Comparison of ENCODE assay signal across 8 mouse cellular contexts in the genomic region with DNA sequence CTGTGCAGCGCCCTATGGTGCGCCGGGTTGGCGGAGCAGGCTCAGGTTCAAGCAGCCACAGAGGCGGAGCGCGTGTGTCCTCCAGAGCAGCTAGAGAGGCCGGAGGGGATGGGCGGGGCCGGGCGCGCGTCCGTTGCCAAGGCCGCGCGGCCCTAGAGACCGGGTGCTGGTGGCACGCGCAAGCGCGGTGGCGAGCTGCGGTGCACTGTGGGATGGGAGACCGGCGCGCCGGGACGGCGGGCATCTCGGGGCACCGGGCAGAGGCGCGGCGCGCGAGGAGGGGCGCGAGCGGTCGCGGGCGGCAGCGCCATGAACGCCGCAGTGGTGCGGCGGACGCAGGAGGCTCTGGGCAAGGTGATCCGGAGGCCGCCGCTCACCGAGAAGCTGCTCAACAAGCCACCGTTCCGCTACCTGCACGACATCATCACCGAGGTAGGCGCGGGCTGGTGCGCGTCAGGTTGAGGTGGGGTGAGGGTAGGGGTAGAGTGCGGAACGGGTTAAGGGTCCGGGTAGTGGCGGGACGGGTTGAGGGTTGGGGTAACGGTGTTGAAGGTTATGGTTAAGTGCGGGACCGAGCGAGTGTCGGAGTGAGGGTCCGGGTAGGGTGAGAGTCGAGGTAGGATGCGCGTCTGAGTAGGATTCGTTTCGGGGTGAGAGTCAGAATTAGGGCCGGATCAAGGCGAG. TPM values are rescaled to one million over a fixed set of nuclear protein-coding genes. Genes with fewer than 3 reads are reported as not detected.
DNase-seq lines count a peak whose midpoint lies in the region; ATAC-seq lines count a peak whose summit lies in the region.

Traf3ip1 (plus strand) TSS at position 191 of the 684 bp plus-strand sequence.

- H3K4me3 ChIP-seq in hindbrain, embryonic 16.5 days (ENCODE audit: low read length), result peak within 1 kb of the TSS; percentile 84
- H3K4me3 ChIP-seq in macrophage (ENCODE audit: inconsistent target), result peak within 1 kb of the TSS; percentile 75

- H3K36me3 ChIP-seq in hindbrain, embryonic 16.5 days (ENCODE audit: control insufficient read depth, insufficient read depth, low read length), result no peaks in the 10 kb centered on the region
- no peaks in the 10 kb centered on the region for H3K36me3 ChIP-seq in macrophage (ENCODE audit: inconsistent target)

- no peaks in the 10 kb centered on the region for H3K9me3 ChIP-seq in hindbrain, embryonic 16.5 days (ENCODE audit: control insufficient read depth, low read length)

- peak within 1 kb of the TSS; percentile 93 for H3K4me2 ChIP-seq in hindbrain, embryonic 16.5 days (ENCODE audit: low read length)

- peaks cover 15% of the 10 kb centered on the region for H3K4me1 ChIP-seq in hindbrain, embryonic 16.5 days (ENCODE audit: control insufficient read depth, insufficient read depth, low read depth, low read length)

- H3K27ac ChIP-seq in hindbrain, embryonic 16.5 days (ENCODE audit: low read depth, low read length), result peak within 1 kb of the TSS; percentile 31; the same call in 1 of the 2 replicates
- H3K27ac ChIP-seq in macrophage, result no peak within 1 kb of the TSS

- H3K27me3 ChIP-seq in hindbrain, embryonic 16.5 days (replicated peaks; ENCODE audit: control insufficient read depth, insufficient read depth, low read length), result no peaks in the 10 kb centered on the region

- H3K79me2 ChIP-seq in macrophage (ENCODE audit: inconsistent target), result no peaks in the 10 kb centered on the region

- peak within 1 kb of the TSS; percentile 88 for H3K9ac ChIP-seq in hindbrain, embryonic 16.5 days (ENCODE audit: low read depth, low read length)

- WGBS in hindbrain, embryonic 16.5 days, result under 1% methylated on average over 50 of the region's 79 CpGs
- under 1% methylated on average over 74 of the region's 79 CpGs for WGBS in macrophage (ENCODE audit: missing documents)

- peak; percentile 99 for ATAC-seq in hindbrain, embryonic 16.5 days

- peak; percentile 89 for DNase-seq in R1 (ENCODE audit: low read depth, low spot score)
- DNase-seq in cerebellum, postnatal 25 days, result peak; percentile 97 to 99
- peak; percentile 90 for DNase-seq in frontal cortex, postnatal 36 days (ENCODE audit: low spot score in 2 of 2)
- peak; percentile 88 to 96 for DNase-seq in left cerebral cortex, adult 18-20 months (ENCODE audit: low spot score in 2 of 2)
- peak; percentile 95 for DNase-seq in right cerebral cortex, adult 18-20 months
- DNase-seq in urinary bladder, postnatal 10 days (ENCODE audit: low spot score), result peak; percentile 65

RNA-seq across cellular contexts. Expression of gene Traf3ip1, which starts in this region (rescaled TPM):
- polyA plus RNA-seq in hindbrain, embryonic 16.5 days (2015; fragmentation: Nextera tagmentation; extraction: Ambion mirVana), result 10.4 TPM in 2 replicates
- 10 to 100 TPM; 13.4 to 16.0 TPM for total RNA-seq in left cerebral cortex, adult 18-20 months (2021)
- total RNA-seq in macrophage (2018; cell fraction: chromatin; rRNA removed), result 10 to 100 TPM in 12 of 26 experiments, 1 to 10 TPM in 13, under 1 TPM in 1; 0.66 to 16.9 (median 9.2) TPM
- total RNA-seq in macrophage (2018; cell fraction: cytosol; rRNA removed), result 1 to 10 TPM in 24 of 26 experiments, under 1 TPM in 2; 0.76 to 3.6 (median 2.5) TPM
- 10 to 100 TPM in 1 of 26 experiments, 1 to 10 TPM in 25; 1.6 to 12.5 (median 5.3) TPM for total RNA-seq in macrophage (2018; cell fraction: nucleus; rRNA removed)
- polyA plus RNA-seq in macrophage (2018), result 2.7 to 4.3 TPM (median 3.1 TPM) in 3 replicates
